Mouse (Mus musculus): ENCODE results near the gene Gatb.

The Gatb gene

DNA sequence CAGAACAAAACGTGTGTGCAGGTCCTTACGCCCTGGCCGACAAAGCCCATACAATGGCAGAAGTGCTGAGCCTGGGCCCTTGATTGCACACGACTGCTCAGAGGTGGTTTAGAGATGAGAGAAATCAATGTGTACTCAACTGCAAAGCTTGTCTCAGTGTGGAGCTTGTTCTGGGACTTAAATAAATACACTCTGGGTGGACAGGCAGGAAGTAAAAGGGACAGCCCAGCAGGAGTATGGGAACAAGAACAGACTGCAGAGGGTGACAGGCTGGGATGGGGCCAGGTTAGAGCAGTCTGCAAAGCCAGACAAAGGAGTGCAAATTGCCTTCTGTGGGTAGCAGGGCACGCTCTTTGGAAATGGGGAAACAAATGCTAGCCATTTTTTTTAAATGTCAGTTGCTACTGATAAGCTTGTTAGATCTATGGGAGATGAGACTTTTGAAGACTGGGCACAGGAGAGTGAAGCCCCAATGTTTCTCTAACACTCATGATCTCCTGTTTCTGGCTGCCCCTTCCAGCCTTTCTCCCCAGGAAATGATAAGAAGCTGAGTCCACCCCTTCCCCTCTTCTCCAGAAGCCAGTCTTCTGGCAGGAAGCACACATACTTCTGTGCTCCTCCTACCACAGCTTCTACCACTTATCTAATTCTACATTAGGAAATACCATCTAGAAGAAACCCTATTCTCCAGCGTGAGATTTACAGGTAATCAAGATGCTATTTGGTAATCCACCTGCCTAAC is 129.4 kb downstream of the Gatb start:
- DNase-seq (ENCODE audit: low read depth, low spot score) = no peak
